ENCODE assay signal across 8 mouse cellular contexts in the genomic region with DNA sequence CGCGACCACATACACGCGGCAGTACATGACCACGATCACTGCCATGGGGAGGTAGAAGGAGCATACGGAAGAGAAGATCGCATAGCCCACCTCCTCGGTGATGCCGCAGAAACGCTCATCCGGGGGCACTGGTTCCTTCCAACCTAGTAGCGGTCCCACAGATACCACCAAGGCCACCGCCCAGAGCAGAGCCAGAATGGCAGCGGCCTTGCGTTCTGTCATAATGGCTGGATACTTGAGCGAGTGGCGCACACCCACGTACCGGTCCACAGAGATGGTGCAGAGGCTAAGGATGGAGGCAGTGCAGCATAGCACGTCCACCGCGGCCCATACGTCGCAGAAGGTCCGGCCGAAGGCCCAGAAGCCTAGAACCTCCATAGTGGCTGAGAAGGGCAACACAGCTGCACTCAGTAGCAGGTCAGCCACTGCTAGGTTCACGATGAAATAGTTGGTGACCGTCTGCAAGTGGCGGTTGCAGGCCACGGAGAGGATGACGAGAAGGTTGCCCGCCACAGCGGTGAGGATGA. TPM values are rescaled to one million over a fixed set of nuclear protein-coding genes. Genes with fewer than 3 reads are reported as not detected.
A peak's percentile ranks its signal among the peaks of the same experiment; 100 is the strongest.
DNase-seq lines count a peak whose midpoint lies in the region; ATAC-seq and TF ChIP-seq lines count a peak whose summit lies in the region.

No protein-coding gene starts in this region.

- H3K36me3 ChIP-seq in heart, embryonic 11.5 days (ENCODE audit: control insufficient read depth, insufficient read depth, low read length), result no peaks in the 10 kb centered on the region
- no peaks in the 10 kb centered on the region for H3K36me3 ChIP-seq in liver, postnatal 0 days (replicated peaks; ENCODE audit: insufficient read depth, low read length)
- H3K36me3 ChIP-seq in thymus, adult 2 months (ENCODE audit: control insufficient read depth, insufficient read depth, low read length), result no peaks in the 10 kb centered on the region

- peaks cover 11% of the 10 kb centered on the region for H3K4me1 ChIP-seq in heart, embryonic 11.5 days (ENCODE audit: control insufficient read depth, insufficient read depth, low read length)
- H3K4me1 ChIP-seq in liver, postnatal 0 days (ENCODE audit: insufficient read depth), result no peaks in the 10 kb centered on the region
- H3K4me1 ChIP-seq in thymus, adult 2 months (replicated peaks; ENCODE audit: control insufficient read depth, insufficient read depth, low read length), result no peaks in the 10 kb centered on the region

- DNase-seq in heart, postnatal 10 days, result no peak
- peak; percentile 47 for DNase-seq in Muller cell, postnatal 12 days (ENCODE audit: inconsistent ontology term)
- DNase-seq in liver, postnatal 0 days, result no peak
- no peak for DNase-seq in left cerebral cortex, postnatal 14 days (ENCODE audit: low spot score in 2 of 2)
- DNase-seq in urinary bladder, postnatal 36 days (ENCODE audit: low spot score in 2 of 2), result no peak
- no peak for DNase-seq in thymus, adult 2 months

- intact Hi-C loops in heart, postnatal 10 days (cut with DNase I), result no loop called here
- intact Hi-C loops in left cerebral cortex, postnatal 14 days (cut with DNase I), result loop anchor here (5.0 kb wide), 1 partner anchor 101 kb away; no protein-coding TSS in a partner anchor

- H3K4me3 ChIP-seq in heart, embryonic 11.5 days (ENCODE audit: low read depth, low read length), result peak overlapping the region; percentile 60
- H3K4me3 ChIP-seq in liver, postnatal 0 days (ENCODE audit: low read depth, low read length), result peak overlapping the region; percentile 36; the same call in 1 of the 2 replicates
- no peak overlapping the region for H3K4me3 ChIP-seq in thymus, adult 2 months (ENCODE audit: control insufficient read depth, insufficient read depth, low read length)

- 3% methylated on average over 33 of the region's 33 CpGs for WGBS in heart, embryonic 11.5 days (ENCODE audit: insufficient replicate concordance)
- WGBS in liver, postnatal 0 days (ENCODE audit: insufficient replicate concordance), result 7% methylated on average over 33 of the region's 33 CpGs
- 12% methylated on average over 33 of the region's 33 CpGs for WGBS in thymus, adult 2 months

- TF ChIP-seq CTCF in liver, postnatal 0 days (IDR thresholded peaks at IDR 0.05; ENCODE audit: low read depth), result no peak
- no peak for TF ChIP-seq CTCF in thymus, adult 2 months (IDR thresholded peaks at IDR 0.05; ENCODE audit: borderline replicate concordance, control insufficient read depth, extremely low read depth, insufficient read depth, low read length, poor library complexity)

- peak overlapping the region; percentile 85 for H3K4me2 ChIP-seq in heart, embryonic 11.5 days
- H3K4me2 ChIP-seq in liver, postnatal 0 days (ENCODE audit: low read depth, low read length), result no peak overlapping the region

- no peak overlapping the region for H3K27ac ChIP-seq in heart, embryonic 11.5 days (ENCODE audit: low read depth, low read length)
- no peak overlapping the region for H3K27ac ChIP-seq in liver, postnatal 0 days (ENCODE audit: low read depth)
- no peak overlapping the region for H3K27ac ChIP-seq in thymus, adult 2 months (ENCODE audit: control insufficient read depth, insufficient read depth, low read length)

- no peak for TF ChIP-seq POLR2A in thymus, adult 2 months (IDR thresholded peaks at IDR 0.05; ENCODE audit: control insufficient read depth, extremely low read depth, insufficient read depth, low read length, poor library complexity)

- no peak for ATAC-seq in heart, embryonic 11.5 days (replicated peaks; ENCODE audit: insufficient number of reproducible peaks, low FRiP score, low TSS enrichment)
- peak; percentile 16 for ATAC-seq in granulocyte monocyte progenitor cell, adult 5-6 weeks (replicated peaks; ENCODE audit: poor library complexity, severe bottlenecking)
- ATAC-seq in liver, postnatal 0 days, result no peak

- no peaks in the 10 kb centered on the region for H3K9me3 ChIP-seq in heart, embryonic 11.5 days (replicated peaks; ENCODE audit: control insufficient read depth, low read length)
- H3K9me3 ChIP-seq in liver, postnatal 0 days (ENCODE audit: low read length), result no peaks in the 10 kb centered on the region

- no peak for TF ChIP-seq EP300 in liver, postnatal 0 days (IDR thresholded peaks at IDR 0.05; ENCODE audit: low read depth)

- H3K9ac ChIP-seq in heart, embryonic 11.5 days (ENCODE audit: low read depth, low read length), result peak overlapping the region; percentile 63; the same call in 1 of the 2 replicates
- no peak overlapping the region for H3K9ac ChIP-seq in liver, postnatal 0 days (replicated peaks)

- peaks cover 89% of the 10 kb centered on the region for H3K27me3 ChIP-seq in heart, embryonic 11.5 days (ENCODE audit: control insufficient read depth, insufficient read depth, low read length)
- peaks cover 59% of the 10 kb centered on the region for H3K27me3 ChIP-seq in liver, postnatal 0 days (ENCODE audit: insufficient read depth, low read length)
- H3K27me3 ChIP-seq in thymus, adult 2 months (ENCODE audit: control insufficient read depth, insufficient read depth, low read length), result peaks cover 21% of the 10 kb centered on the region

RNA-seq across cellular contexts. Expression of a gene that starts 0.7 kb away (rescaled TPM):
- polyA plus RNA-seq in heart, embryonic 11.5 days (2014; fragmentation: Nextera tagmentation; extraction: Ambion mirVana), result 0.34 and 0.50 TPM in 2 replicates
- 1 to 10 TPM; 4.3 to 4.5 TPM for total RNA-seq in heart, postnatal 10 days (2021)
- total RNA-seq in granulocyte monocyte progenitor cell, adult 5-6 weeks (2014; fragmentation: Nextera tagmentation), result not detected in 2 replicates
- not detected in 2 replicates for total RNA-seq in granulocyte monocyte progenitor cell, adult 5-6 weeks (2017)
- 0.09 and 0.17 TPM in 2 replicates for polyA plus RNA-seq in liver, postnatal 0 days (2015; fragmentation: Nextera tagmentation; extraction: Ambion mirVana)
- 10 to 100 TPM; 43.4 to 46.9 TPM for total RNA-seq in left cerebral cortex, postnatal 14 days (2021)
- 1.3 and 1.9 TPM in 2 replicates for polyA plus RNA-seq in thymus, adult 2 months (2012; rRNA removed)

Comparison
In these comparisons a context has a peak if more than half of its experiments do, and no peak if none do; other contexts are left out.
1. RNA of a gene that starts 0.7 kb away (total RNA-seq): 43.4 to 46.9 TPM in left cerebral cortex, postnatal 14 days; 4.3 to 4.5 TPM in heart, postnatal 10 days and not detected in granulocyte monocyte progenitor cell, adult 5-6 weeks; every median in the first group is over 4 times any median in the second.